Mouse (Mus musculus): Measurements from ENCODE around the gene Gm49630.
"Not testable (repeated sequence)": the region's sequence is repeated elsewhere in the genome, so short reads cannot be mapped to it uniquely, and the experiment has no call there.

Gene Gm49630

DNA sequence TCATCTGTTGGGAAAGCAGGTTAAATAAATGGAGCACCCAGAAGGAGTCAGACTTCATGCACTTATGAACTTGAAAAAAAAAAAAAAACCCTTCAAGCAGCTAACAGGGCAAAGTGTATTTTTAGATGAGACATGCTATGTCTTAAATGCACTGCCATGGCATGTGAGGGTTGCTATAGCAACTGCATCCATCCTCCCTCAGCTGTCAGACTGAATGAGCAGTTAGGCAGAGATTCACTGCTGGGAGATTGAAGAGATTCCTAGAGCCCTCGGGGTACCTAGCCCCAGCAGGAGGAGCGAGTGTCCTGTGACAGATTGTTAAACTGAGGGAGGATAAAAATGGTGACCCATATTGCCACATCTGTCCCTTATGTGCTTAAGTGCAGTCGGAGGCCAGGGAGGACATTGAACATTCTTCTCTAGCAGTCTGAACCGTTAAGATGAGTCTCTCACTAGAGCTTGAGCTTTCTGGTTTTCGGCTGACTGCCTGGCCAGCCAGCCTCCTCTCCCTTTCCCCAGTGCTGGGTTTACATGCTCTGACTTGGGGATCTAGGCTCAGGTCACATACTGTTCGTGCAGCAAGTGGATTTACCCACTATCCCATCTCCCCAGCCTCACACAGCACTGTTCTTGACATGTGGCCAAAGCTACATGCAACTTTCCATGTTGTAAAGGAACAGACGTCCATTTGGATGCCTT is 5.0 kb downstream of the Gm49630 start:
- not testable (repeated sequence) for DNase-seq (ENCODE audit: low spot score in 2 of 2)

- DNase-seq (ENCODE audit: low spot score in 2 of 2): not testable (repeated sequence)
These were observed 5.5 kb downstream of the Gm49630 start for GRCm38 (mm10) chr17:7366265-7366664.

DNA sequence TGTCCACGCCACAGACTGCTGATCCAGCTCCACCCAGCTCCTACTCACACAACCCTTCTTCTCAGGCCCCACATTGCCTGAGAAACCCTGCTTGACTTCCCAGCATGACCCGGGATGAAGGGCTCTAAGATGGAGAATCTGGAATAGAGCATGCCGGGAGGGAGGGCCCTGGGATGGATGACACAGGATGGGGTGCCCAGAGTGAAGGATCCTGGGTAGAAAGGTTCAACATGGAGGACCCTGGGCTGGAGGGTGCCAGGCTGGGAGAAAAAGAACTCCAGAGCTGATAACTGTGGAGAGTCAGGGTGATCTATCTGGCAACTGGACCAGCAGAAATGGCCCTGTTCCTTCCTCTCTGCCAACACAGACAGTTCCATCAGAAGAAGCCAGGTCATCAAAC is 6.2 kb downstream of the Gm49630 start:
- DNase-seq (ENCODE audit: low spot score in 2 of 2): not testable (repeated sequence)

GRCm38 (mm10) chr17:7360749-7361465 is 10.9 kb downstream of the Gm49630 start:
- not testable (repeated sequence) for DNase-seq (ENCODE audit: low spot score in 2 of 2)

DNA sequence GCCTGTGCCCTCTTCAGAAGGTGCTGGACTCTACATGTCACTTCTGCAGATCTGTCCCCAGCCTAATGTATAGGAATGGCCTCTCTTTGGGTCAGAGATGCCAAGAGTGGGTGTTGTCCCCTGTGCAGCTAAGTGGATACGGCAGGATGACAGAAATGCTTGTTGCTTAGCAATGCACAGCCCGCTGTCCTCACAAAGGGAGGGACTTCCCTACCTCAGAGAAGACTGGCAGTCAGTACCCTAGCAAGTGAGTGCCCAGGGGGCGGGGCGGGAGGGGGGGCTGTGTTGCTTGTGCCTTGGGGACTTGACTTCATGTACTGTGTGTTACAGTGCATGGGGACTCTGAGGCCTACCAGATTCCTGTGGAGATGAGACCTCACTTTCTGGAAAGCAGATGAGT is 12.0 kb downstream of the Gm49630 start:
- not testable (repeated sequence) for DNase-seq (ENCODE audit: low spot score in 2 of 2)

DNA sequence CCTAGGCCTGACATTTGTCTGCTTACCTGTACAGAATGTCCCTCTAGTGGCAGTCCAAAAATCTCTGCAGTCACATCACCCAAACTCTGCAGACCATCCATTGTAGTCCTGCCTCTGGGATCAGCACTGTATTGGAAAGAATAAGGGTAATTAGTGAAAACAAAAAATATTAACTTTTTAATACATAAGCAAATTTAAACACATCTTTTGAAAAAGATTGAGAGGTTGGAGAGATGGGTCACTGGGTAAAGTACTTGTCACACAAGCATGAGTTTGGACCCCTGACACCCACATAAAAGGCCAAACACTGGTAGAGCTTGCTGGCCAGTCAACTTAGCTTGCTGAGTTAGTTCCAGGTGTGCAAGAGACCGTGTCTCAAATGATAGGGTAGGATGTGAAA is 19.2 kb downstream of the Gm49630 start, which contains the start of gene Ttll2:
Gene Ttll2, minus strand, starts transcription at position 101 of the 400 bp plus-strand sequence.
- DNase-seq (ENCODE audit: low spot score in 2 of 2): not testable (repeated sequence)

DNA sequence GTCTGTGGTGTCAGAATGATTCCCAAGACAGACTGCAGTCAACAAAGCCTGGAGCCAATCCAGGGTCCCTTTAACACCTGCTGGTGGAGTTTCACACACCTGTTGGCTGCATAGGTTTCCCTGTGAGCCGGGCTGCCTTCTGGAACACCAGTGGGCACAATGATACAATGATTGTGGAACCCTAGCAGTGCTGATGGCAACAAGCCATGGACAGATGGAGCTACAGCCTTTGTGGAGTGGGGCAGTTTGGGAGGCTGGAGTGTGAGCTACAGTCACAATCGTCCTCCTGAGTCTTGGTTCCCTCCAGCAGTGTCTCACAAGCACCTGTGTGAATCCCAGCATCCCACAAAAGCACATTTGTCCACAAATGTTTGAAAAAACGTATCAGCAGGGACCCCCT is 23.0 kb downstream of the Gm49630 start:
- DNase-seq (ENCODE audit: low spot score in 2 of 2): not testable (repeated sequence)

GRCm38 (mm10) chr17:7337381-7337780 is 34.4 kb downstream of the Gm49630 start:
- DNase-seq (ENCODE audit: low spot score in 2 of 2): not testable (repeated sequence)

- not testable (repeated sequence) for DNase-seq (ENCODE audit: low spot score in 2 of 2)
These were observed 39.0 kb downstream of the Gm49630 start for GRCm38 (mm10) chr17:7332745-7333144.

DNA sequence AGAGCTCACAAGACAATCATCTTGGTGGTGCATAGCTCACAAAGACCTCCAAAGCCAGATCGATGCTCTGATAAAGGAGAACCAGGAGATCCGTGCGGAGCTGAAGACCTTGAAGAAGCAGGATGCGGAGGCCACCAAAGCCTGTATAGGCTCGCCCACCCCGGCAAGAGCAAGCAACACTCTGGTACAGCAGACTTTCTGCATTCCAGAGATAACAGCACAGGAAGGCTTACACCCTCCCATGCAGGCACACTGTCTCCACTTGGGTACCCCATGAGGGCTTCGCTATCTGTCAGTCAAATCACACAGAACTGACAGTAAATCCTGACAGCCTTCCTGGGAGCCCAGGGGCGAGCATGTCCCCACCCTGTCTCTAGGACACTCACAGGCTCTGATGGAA is 45.4 kb downstream of the Gm49630 start:
- not testable (repeated sequence) for DNase-seq (ENCODE audit: low spot score in 2 of 2)

- DNase-seq (ENCODE audit: low spot score in 2 of 2): not testable (repeated sequence)
These were observed 47.4 kb downstream of the Gm49630 start, which contains the start of gene Tcp10a for GRCm38 (mm10) chr17:7324346-7324745. TSS of gene Tcp10a (plus strand) at chr17:7324646.

DNA sequence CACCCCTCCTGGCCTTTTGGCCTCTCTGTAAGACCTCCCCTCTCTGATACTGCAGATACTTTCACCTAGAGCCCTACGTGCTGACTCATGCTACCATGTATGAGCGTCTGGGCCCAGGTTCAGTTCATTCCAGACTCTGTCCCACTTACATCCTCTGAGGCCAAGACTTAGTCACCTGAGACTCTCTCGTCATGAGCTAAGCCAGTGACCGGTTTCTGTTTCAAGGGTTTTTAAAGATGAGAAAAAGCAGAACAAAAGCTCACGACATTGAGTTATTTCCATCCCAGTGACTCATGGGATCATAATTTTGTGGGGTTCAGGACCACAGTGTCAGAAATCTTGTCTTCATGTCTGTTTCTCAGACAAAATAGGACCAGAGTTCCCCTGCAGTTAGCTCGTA is 52.0 kb downstream of the Gm49630 start:
- not testable (repeated sequence) for DNase-seq (ENCODE audit: low spot score in 2 of 2)

GRCm38 (mm10) chr17:7315693-7316382 is 55.9 kb downstream of the Gm49630 start:
- DNase-seq (ENCODE audit: low spot score in 2 of 2): not testable (repeated sequence)

DNA sequence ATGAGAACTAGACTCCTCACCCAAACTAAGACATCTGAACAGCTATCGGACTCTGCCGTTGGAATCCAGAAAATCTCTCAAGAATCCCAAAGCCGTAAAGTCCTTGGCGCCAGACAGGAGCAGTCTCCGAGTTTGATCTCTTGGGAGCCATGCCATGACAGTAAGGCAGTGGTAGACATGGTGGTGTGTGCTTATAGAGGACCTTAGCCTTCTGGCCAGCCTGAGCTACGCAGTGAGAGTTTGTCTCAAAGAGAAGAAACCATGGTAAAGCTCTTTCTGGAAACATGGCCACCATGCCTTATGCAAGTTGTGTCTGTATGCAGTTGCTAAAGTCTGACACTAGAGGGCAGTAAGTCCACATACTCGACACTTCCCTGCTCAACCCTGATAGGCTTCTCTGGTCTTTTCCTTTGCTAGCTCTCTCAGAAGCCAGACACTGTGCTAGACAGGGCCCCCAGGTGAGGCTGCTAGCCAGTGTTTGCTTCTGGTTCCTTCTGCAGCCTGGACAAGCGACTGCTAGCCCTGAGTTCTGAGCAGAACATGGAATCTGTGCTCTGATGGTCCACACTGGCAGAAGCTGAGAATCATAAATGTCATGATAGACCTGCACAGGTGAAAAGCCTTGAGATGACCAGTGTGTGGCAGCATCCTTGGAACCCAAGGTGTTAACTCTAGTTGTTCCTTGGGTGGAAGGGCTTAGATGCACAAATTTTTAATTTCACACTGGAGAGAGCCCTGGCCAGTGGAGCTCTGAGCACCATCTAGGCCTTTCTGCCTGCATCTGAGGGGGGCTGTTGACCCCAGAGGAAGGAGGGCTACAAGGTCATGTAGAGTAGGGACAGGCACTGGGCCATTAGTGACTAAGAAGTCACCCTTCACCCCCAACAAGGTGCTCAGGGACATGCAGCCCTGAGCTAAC is 65.2 kb downstream of the Gm49630 start:
- DNase-seq (ENCODE audit: low spot score in 2 of 2): peak in 1 of 2 experiments; percentile 36
